Mouse (Mus musculus): ENCODE data around the gene Gm39566. TPM values are rescaled to one million over a fixed set of nuclear protein-coding genes. Genes with fewer than 3 reads are reported as not detected.

The Gm39566 gene
- polyA plus RNA-seq, 1 experiment from 2014 or later, result not detected

DNA sequence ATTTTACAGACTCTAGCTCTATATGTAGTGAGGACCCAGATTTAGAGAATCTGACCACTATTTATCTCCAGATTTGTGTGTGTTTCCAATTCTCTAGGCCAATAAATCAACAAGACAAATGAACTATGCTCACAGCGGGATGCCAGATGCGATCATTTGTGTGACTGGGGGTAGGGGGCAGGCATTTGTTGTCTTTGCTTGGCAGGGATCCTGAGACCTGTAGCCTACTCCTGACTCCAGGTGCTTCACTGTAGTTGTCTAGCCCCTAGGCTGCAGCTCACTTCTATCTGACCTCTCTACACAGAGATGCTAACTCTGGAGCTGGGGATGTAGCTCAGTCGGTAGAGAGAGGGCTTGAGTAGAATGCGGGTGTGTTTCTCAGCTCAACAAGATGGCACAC, 33.3 kb downstream of the Gm39566 start:
- no peaks in the 10 kb centered on the region for H3K4me1 ChIP-seq (replicated peaks; ENCODE audit: control insufficient read depth, insufficient read depth, low read length)
- H3K4me3 ChIP-seq (ENCODE audit: low read depth, low read length), result no peak overlapping the region
- ATAC-seq (replicated peaks; ENCODE audit: low FRiP score) (no peak), DNase-seq (ENCODE audit: low spot score) (no peak)
- H3K27me3 ChIP-seq (ENCODE audit: control insufficient read depth, insufficient read depth, low read length), result no peaks in the 10 kb centered on the region
- no peak overlapping the region for H3K9ac ChIP-seq (ENCODE audit: low read length)
- H3K4me2 ChIP-seq (ENCODE audit: low read depth, low read length, severe bottlenecking), result no peak overlapping the region
- no peaks in the 10 kb centered on the region for H3K36me3 ChIP-seq (ENCODE audit: control insufficient read depth, insufficient read depth, low read length)
- no peaks in the 10 kb centered on the region for H3K9me3 ChIP-seq (ENCODE audit: control insufficient read depth, low read length)
- 40% methylated on average over 4 of the region's 4 CpGs for WGBS
- no peak overlapping the region for H3K27ac ChIP-seq (ENCODE audit: low read depth, low read length)

DNA sequence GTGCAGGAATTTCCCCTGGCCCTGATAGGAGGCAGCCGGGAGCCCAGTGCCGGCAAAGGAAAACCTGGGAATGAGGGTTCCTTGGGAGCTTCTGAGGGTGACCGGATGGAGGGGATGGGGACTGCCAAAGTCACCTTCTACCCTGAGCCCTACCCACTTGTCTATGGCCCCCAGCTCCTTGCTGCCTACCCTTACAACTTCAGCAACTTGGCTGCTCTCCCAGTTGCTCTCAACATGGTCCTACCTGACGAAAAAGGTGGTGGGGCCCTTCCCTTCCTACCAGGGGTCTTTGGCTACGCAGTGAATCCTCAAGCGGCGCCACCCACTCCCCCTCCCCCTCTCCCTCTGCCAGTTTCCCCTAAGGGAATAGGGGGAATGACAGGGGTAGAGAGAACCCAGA, 36.1 kb downstream of the Gm39566 start:
- Histone ChIP-seq H3K36me3 (ENCODE audit: control insufficient read depth, insufficient read depth, low read length) (no peaks in the 10 kb centered on the region), H3K9ac (ENCODE audit: low read length) (no peak overlapping the region), H3K27me3 (ENCODE audit: control insufficient read depth, insufficient read depth, low read length) (no peaks in the 10 kb centered on the region), H3K9me3 (ENCODE audit: control insufficient read depth, low read length) (no peaks in the 10 kb centered on the region), H3K4me1 (replicated peaks; ENCODE audit: control insufficient read depth, insufficient read depth, low read length) (no peaks in the 10 kb centered on the region), H3K4me2 (ENCODE audit: low read depth, low read length, severe bottlenecking) (no peak overlapping the region), H3K27ac (ENCODE audit: low read depth, low read length) (no peak overlapping the region), H3K4me3 (ENCODE audit: low read depth, low read length) (no peak overlapping the region)
- ATAC-seq (replicated peaks; ENCODE audit: low FRiP score), result no peak
- DNase-seq (ENCODE audit: low spot score), result no peak
- WGBS, result 41% methylated on average over 6 of the region's 7 CpGs

- ATAC-seq (replicated peaks; ENCODE audit: low FRiP score) (no peak), DNase-seq (ENCODE audit: low spot score) (no peak)
- WGBS, result 73% methylated on average over 23 of the region's 23 CpGs
- H3K27ac ChIP-seq (ENCODE audit: low read depth, low read length), result no peak overlapping the region
- no peak overlapping the region for H3K9ac ChIP-seq (ENCODE audit: low read length)
- no peaks in the 10 kb centered on the region for H3K27me3 ChIP-seq (ENCODE audit: control insufficient read depth, insufficient read depth, low read length)
- H3K9me3 ChIP-seq (ENCODE audit: control insufficient read depth, low read length), result no peaks in the 10 kb centered on the region
- no peak overlapping the region for H3K4me2 ChIP-seq (ENCODE audit: low read depth, low read length, severe bottlenecking)
- no peak overlapping the region for H3K4me3 ChIP-seq (ENCODE audit: low read depth, low read length)
- no peaks in the 10 kb centered on the region for H3K36me3 ChIP-seq (ENCODE audit: control insufficient read depth, insufficient read depth, low read length)
- no peaks in the 10 kb centered on the region for H3K4me1 ChIP-seq (replicated peaks; ENCODE audit: control insufficient read depth, insufficient read depth, low read length)
These were observed 36.7 kb downstream of the Gm39566 start for GRCm38 (mm10) chr11:69778258-69778982.

GRCm38 (mm10) chr11:69777504-69778257, 37.4 kb downstream of the Gm39566 start:
- WGBS, result 70% methylated on average over 26 of the region's 26 CpGs
- DNase-seq (ENCODE audit: low spot score), result no peak
- H3K4me3 ChIP-seq (ENCODE audit: low read depth, low read length), result no peak overlapping the region

GRCm38 (mm10) chr11:69776488-69776887, 38.6 kb downstream of the Gm39566 start:
- no peak overlapping the region for H3K4me3 ChIP-seq (ENCODE audit: low read depth, low read length)
- no peak overlapping the region for H3K4me2 ChIP-seq (ENCODE audit: low read depth, low read length, severe bottlenecking)
- no peak overlapping the region for H3K27ac ChIP-seq (ENCODE audit: low read depth, low read length)
- DNase-seq (ENCODE audit: low spot score), result no peak
- ATAC-seq (replicated peaks; ENCODE audit: low FRiP score), result no peak
- H3K4me1 ChIP-seq (replicated peaks; ENCODE audit: control insufficient read depth, insufficient read depth, low read length), result no peaks in the 10 kb centered on the region
- H3K36me3 ChIP-seq (ENCODE audit: control insufficient read depth, insufficient read depth, low read length), result no peaks in the 10 kb centered on the region
- no peak overlapping the region for H3K9ac ChIP-seq (ENCODE audit: low read length)
- WGBS, result 85% methylated on average over 20 of the region's 20 CpGs
- H3K27me3 ChIP-seq (ENCODE audit: control insufficient read depth, insufficient read depth, low read length), result no peaks in the 10 kb centered on the region
- H3K9me3 ChIP-seq (ENCODE audit: control insufficient read depth, low read length), result no peaks in the 10 kb centered on the region

More at GRCm38 (mm10) chr11:69777504-69778257, 37.4 kb downstream of the Gm39566 start:
- no peak for ATAC-seq (replicated peaks; ENCODE audit: low FRiP score)
- Histone ChIP-seq H3K27me3 (ENCODE audit: control insufficient read depth, insufficient read depth, low read length) (no peaks in the 10 kb centered on the region), H3K36me3 (ENCODE audit: control insufficient read depth, insufficient read depth, low read length) (no peaks in the 10 kb centered on the region), H3K9me3 (ENCODE audit: control insufficient read depth, low read length) (no peaks in the 10 kb centered on the region), H3K4me1 (replicated peaks; ENCODE audit: control insufficient read depth, insufficient read depth, low read length) (no peaks in the 10 kb centered on the region), H3K9ac (ENCODE audit: low read length) (no peak overlapping the region), H3K27ac (ENCODE audit: low read depth, low read length) (no peak overlapping the region), H3K4me2 (ENCODE audit: low read depth, low read length, severe bottlenecking) (no peak overlapping the region)

DNA sequence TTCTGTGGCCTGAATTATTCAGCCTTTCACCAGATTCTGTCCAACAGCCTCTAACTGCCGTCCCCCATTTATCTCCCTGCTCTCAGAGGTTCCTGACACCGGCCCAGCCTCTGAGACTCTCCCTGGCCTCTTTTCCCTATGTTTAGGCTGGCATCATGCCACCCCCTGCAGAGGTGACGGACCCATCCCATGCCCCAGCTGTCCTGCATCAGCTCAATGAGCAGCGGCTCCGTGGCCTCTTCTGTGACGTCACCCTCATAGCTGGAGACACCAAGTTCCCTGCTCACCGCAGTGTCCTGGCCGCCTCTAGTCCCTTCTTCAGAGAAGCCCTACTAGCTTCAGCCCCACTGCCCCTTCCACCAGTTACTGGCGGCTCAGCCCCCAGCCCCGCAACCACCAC, 39.4 kb downstream of the Gm39566 start:
- DNase-seq (ENCODE audit: low spot score) (no peak), ATAC-seq (replicated peaks; ENCODE audit: low FRiP score) (no peak)
- Histone ChIP-seq H3K4me2 (ENCODE audit: low read depth, low read length, severe bottlenecking) (no peak overlapping the region), H3K4me3 (ENCODE audit: low read depth, low read length) (no peak overlapping the region), H3K9ac (ENCODE audit: low read length) (no peak overlapping the region), H3K9me3 (ENCODE audit: control insufficient read depth, low read length) (no peaks in the 10 kb centered on the region), H3K27me3 (ENCODE audit: control insufficient read depth, insufficient read depth, low read length) (no peaks in the 10 kb centered on the region), H3K27ac (ENCODE audit: low read depth, low read length) (no peak overlapping the region), H3K4me1 (replicated peaks; ENCODE audit: control insufficient read depth, insufficient read depth, low read length) (no peaks in the 10 kb centered on the region), H3K36me3 (ENCODE audit: control insufficient read depth, insufficient read depth, low read length) (no peaks in the 10 kb centered on the region)
- 79% methylated on average over 10 of the region's 10 CpGs for WGBS

DNA sequence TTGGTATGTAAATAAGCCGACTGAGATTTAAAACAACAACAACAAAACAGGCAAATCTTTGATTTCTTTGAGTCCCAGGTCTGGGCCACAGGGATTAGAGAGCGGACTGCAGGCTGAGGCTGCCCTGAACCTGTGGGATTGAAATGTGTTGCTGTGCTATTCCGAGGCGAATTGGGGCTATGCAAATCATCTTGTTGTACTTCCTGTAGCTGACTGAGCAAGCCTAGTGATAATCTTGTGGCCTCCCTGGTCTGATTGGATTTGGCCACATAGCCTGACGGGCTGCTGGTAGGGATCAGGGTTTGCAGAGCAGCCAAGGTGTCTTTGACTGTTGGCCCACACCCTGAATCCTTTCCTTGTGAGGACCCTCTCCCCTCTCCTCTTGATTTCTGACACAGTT, 40.1 kb downstream of the Gm39566 start:
- no peak overlapping the region for H3K9ac ChIP-seq (ENCODE audit: low read length)
- WGBS, result 61% methylated on average over 5 of the region's 5 CpGs

GRCm38 (mm10) chr11:69767625-69767909, 47.5 kb downstream of the Gm39566 start:
- no peak overlapping the region for H3K4me2 ChIP-seq (ENCODE audit: low read depth, low read length, severe bottlenecking)
- no peak for ATAC-seq (replicated peaks; ENCODE audit: low FRiP score)
- 77% methylated on average over 4 of the region's 4 CpGs for WGBS

More for the DNA sequence above, 40.1 kb downstream of the Gm39566 start:
- no peak overlapping the region for H3K27ac ChIP-seq (ENCODE audit: low read depth, low read length)
- ATAC-seq (replicated peaks; ENCODE audit: low FRiP score) (no peak), DNase-seq (ENCODE audit: low spot score) (no peak)
- H3K4me1 ChIP-seq (replicated peaks; ENCODE audit: control insufficient read depth, insufficient read depth, low read length), result no peaks in the 10 kb centered on the region
- H3K27me3 ChIP-seq (ENCODE audit: control insufficient read depth, insufficient read depth, low read length), result no peaks in the 10 kb centered on the region
- H3K36me3 ChIP-seq (ENCODE audit: control insufficient read depth, insufficient read depth, low read length), result no peaks in the 10 kb centered on the region
- no peak overlapping the region for H3K4me2 ChIP-seq (ENCODE audit: low read depth, low read length, severe bottlenecking)
- H3K9me3 ChIP-seq (ENCODE audit: control insufficient read depth, low read length), result no peaks in the 10 kb centered on the region
- H3K4me3 ChIP-seq (ENCODE audit: low read depth, low read length), result no peak overlapping the region

More at GRCm38 (mm10) chr11:69767625-69767909, 47.5 kb downstream of the Gm39566 start:
- no peak overlapping the region for H3K27ac ChIP-seq (ENCODE audit: low read depth, low read length)
- H3K4me1 ChIP-seq (replicated peaks; ENCODE audit: control insufficient read depth, insufficient read depth, low read length), result no peaks in the 10 kb centered on the region; the same call in 1 of the 2 replicates
- DNase-seq (ENCODE audit: low spot score), result no peak
- no peaks in the 10 kb centered on the region for H3K27me3 ChIP-seq (ENCODE audit: control insufficient read depth, insufficient read depth, low read length)
- H3K9ac ChIP-seq (ENCODE audit: low read length), result no peak overlapping the region
- no peak overlapping the region for H3K4me3 ChIP-seq (ENCODE audit: low read depth, low read length)
- H3K36me3 ChIP-seq (ENCODE audit: control insufficient read depth, insufficient read depth, low read length), result no peaks in the 10 kb centered on the region
- no peaks in the 10 kb centered on the region for H3K9me3 ChIP-seq (ENCODE audit: control insufficient read depth, low read length)

Data from forebrain, embryonic 11.5 days (tissue).